Mouse (Mus musculus): ENCODE measurements around the gene Capza1.
"Not testable (repeated sequence)": the region's sequence is repeated elsewhere in the genome, so short reads cannot be mapped to it uniquely, and the experiment has no call there.

The Capza1 gene

DNA sequence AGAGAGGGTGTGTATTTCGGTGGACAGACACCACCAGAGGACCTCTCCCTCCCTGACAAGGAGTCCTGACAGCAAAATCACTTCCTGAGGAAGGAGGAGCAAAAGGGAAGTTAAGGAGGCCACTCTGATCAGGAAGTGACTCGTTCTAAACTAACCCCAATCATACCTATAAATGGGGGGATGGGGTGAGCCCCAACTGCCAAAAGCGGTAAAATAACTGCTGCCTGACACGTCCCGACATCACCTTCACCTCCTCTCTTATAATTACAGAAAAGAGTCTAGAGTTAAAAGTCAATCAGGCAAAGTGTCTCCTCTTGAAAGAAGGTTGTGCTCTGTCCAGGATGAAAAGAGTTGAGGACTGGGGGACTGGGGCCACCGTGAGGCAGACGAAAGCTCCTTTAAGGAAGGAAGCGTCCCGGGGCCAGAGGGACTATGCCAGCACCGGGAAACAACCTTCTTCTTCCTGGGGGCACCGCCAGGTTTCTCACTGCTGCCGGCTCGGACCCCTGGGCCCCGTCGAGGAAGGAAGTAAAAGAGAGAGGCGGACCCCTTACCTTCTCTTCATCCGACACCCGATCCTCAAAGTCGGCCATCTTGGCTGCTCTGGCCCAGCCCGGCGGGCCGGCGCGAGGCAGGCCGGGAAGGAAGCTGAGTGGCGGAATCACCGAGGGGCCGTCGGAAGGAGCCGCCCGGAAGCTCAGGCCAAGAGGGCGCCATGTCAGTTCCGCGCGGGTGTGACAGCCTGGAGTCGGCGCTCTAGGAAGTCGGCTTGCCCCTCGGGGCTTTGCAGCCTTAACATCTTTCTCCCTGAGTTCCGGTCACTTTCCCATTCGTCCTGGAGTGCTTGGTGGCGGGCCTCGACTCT lies at the start of gene Capza1, which contains the start of gene St7l:
TSS of gene Capza1 (minus strand) at position 720 of the 865 bp plus-strand sequence.
TSS of gene St7l (plus strand) at position 220 of the 865 bp plus-strand sequence.
- peak; percentile 87 for DNase-seq

DNA sequence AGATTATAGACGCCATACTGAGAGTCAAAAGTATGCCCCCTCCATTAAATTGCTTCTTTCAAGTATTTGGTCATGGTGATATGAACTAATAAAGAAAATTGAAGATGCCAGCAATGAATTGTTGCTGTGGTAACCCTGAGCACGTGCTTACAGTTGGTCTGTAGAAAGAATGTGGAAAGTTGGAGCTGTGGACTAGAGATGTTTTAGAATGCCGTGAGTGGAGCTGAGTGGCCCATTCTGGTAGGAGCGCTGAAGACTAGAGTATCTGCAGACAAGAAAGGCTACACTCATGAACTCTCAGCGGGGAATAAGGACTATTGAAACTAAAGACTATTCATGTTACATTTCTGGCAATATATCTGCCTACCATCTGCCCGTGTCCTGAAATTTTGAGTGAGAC lies 44.9 kb upstream of the Capza1 start:
- DNase-seq: no peak

DNA sequence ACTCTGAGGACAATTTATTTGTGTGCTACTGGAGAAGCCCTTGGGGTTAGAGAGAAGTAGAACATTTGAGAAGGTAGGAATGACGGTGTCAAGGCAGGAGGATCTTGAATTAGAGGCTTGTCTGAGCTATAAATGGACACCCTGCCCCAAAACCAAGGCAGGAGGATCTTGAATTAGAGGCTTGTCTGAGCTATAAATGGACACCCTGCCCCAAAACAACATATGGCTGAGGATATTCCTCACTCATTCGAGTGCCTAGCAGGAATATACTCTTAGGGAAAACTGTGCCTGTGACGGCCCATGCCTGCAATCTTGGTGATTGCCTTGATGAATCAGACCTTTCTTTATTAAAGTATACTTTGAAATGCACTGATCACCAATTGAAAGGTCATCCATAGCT lies 41.7 kb upstream of the Capza1 start:
- DNase-seq: no peak

DNA sequence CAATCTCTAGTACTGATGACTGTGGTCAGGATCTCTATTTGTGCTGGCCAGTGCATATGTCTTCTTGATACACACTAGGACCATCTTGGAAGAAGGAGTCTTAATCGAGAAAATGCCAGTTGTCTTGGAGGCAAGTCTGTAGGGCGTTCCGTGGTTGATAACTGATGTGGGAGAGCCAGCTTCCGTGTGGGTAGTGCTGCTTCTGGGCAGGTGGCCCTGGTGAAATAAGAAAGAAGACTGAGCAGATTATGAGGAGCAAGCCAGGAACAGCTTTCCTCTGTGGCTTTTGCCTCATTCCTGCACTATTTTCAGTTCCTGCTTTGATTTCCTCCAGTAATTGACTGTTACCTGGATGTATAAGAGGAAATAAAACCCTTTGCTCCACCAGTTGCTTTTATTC lies 41.1 kb upstream of the Capza1 start:
- DNase-seq: no peak

DNA sequence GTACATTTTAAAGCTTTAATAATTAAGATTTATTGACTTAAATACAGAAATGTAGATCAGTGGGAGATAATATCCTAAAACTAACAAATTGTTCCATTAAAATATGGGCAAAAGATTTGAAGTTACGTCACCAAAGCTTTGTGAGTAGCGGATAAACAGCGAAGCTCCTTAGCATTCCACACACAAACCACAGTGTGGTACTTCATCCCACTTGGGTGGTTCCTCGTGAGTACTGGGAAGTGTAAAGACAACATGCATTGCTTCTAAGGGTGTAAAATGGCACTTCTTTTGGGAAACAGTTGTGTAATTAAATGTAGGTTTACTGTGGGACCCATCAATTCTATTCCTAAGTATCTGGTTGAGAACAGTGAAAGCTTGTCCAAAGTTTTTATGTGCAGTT lies 36.8 kb upstream of the Capza1 start:
- no peak for DNase-seq

DNA sequence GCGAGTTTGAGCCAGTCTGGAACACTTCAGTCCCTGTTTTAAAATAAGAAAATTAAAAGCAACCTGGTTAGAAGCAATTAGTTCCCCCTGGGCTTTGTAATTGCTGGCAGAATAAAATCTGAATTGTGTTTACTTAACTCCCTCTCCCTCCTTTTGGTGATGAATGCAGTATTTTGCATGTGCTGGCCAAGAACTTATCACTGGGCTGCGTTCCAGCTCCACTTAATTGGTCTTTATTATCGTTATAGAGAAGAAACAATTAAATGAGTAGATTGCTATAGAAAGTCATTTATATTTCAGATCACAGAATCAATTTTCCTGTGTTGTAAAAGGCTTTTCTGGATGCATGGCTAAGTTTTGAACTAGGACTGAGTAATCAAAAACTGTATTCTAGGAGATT lies 31.8 kb upstream of the Capza1 start:
- no peak for DNase-seq

DNA sequence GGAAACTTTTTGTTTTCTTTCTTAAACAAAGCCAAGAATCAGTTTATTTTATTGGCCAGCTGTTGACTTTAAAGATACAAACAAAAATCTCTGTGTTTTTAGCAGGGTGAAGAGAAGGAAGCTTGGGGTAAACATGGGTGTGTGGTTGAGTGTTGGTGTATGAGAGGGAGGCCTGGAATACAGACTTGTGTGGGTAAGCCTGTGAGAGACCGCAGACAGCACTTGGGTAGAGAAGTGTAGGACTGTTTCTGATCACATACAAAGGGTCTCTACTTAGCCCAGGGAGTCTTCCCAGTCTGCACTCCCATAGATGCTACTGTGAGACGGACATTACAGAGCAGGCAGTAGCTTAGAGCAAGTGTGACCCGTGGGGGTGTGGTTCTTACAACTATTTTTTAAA lies 24.3 kb upstream of the Capza1 start:
- DNase-seq: no peak

DNA sequence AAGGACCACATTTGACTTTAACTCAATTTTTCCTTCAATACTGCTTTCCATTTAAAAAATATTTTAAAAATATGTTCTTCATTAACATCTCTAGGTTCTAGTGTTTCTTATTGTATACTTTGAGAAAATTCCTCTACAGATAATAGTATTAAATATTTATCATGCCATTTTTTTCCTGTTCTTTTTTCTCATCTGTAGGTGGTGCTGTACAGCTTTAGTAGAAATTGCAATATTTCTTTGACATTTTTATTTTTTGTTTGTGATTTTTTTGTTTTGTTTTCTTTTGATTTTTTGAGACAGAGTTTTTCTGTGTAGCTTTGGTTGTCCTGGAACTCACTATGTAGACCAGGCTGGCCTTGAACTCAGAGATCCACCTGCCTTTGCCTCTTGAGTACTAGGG lies 5.3 kb upstream of the Capza1 start:
- no peak for DNase-seq

DNA sequence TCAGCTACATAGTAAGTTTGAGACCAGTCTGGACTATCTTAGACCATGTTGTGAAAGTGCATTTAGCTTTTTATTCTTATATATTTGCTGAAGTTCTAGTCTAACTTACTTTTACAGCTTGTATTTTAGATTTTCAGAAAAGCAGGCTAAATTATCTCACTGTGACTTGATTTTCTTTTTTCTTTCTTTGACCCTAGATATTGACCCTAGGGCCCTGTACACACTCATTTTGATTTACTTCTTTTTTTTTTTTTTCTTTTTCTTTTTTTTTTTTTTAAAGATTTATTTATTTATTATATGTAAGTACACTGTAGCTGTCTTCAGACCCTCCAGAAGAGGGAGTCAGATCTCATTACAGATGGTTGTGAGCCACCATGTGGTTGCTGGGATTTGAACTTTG lies 2.4 kb upstream of the Capza1 start:
- not testable (repeated sequence) for DNase-seq

DNA sequence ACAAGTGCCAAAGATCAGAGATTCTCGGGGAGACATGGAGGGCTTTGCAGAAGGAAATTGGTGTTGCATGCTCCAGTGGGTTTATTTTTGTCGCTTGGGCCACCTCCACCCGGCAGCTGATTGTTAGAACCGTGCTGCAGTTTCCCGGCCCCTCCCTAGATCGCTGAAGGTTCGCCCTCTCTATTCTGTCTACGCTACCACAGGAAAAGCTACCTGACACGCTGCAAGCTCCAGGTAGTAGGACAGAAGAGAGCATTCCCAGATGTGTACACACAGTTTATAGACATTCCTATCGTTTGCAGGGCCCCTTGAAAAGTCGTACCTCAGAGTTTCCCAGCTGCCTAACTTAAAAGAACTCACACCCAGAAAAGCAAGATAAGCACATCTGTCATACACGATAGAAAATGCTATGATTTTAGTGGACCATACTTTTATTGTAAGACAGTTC lies 1.1 kb upstream of the Capza1 start:
- DNase-seq: no peak

DNA sequence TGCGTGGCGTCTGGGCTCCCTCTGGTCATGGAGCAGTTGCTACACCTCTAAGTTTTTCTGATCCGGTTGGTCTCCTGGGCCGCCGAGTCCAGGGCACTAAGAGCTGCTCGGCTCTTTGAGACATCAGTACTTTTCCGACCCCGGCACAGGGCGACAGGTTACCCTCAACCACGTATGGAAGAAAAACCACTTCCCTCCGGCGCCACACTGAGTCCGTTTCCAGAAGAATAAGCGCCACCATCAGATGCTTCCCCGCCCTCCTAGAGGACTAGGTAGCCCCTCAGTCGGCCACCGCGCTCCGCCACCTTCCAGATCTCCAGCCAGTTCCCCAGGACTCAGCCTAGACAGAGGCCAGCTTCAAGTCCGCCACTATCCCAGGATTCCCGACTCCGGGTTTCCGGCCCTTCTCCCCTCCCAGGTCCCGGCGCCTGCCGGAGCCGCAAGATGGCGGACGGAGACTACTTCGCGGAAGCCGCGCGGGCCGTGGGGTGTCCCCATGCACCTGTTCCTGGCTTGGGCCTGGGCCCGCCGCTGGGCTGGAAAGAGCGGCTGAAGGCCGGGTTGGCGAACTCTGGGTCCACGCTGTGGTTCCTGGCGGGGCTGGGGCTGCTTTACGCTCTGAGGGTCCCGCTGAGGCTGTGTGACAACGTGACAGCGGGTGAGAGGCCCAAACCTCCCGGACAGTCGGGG lies 491 bp upstream of the Capza1 start:
- DNase-seq: peak; percentile 91

DNA sequence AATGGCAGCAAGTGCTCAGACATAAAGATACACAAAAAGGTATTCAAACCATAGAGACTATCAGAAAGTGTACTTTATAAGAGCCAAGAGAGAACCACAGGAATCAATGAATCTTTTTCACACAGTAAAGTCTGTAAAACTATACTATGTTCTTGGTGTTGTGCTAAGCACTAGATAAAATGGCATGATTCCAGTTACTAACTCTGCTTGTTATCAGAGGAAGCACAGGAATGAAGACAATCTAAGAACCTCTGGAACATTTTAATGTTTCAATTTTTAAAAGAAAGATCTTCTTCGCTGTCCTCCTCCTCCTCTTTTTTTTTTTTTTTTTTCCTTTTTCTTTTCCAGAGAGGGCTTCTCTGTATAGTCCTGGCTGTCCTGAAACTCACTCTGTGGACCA lies 5.7 kb downstream of the Capza1 start:
- no peak for DNase-seq

DNA sequence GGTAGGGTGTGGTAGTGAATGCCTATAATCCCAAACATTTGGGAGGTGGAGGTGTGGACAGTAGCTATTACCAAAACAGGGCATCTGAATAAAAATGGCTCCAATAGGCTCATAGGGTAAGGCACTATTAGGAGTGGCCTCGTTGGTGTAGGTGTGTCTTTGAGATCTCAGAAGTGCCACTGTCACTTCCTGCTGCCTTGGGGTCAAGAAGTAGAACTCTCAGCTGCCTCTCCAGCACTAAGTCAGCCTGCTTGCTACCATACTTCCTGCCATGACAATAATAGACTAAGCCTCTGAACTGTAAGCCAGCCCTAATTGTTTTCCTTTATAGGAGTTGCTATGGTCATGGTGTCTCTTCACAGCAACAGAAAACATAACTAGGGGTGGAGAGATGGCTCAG lies 8.2 kb downstream of the Capza1 start:
- DNase-seq: no peak

DNA sequence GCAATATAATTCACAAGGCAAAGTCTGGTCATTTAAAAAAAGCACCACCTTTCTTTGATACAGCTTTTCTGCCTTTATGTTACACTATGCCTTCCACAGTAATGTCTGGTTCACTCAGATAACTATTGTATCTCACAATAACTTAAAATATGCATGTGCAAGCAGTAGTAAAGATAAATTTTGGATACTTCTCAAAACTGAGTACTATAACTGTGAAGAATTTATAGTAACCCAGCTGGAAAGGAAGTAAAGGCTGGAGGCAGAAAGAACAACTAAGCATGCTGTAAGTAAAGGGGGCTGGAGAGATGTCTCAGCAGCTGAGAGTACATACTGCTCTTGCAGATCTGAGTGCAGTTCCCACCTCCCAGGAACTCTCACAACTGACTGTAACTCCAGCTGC lies 9.4 kb downstream of the Capza1 start:
- DNase-seq: no peak

DNA sequence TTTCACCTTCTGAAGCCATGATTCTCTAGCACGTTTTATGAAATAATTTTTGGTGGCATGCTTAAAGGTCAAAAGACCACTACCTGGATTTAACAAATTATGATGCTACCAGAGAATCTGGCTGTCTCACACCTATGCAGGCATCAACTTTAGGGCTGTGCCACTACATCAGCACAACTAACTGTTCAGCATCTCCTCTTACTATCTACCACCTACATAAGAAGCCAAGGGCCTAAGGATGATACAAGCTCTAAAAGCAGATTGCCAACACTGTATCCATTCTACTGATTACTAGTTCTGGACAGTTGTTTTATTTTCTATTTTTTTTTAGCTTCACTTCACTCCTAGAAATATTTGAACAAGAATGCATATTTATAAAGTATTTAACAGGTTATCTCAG lies 9.8 kb downstream of the Capza1 start:
- DNase-seq: no peak

DNA sequence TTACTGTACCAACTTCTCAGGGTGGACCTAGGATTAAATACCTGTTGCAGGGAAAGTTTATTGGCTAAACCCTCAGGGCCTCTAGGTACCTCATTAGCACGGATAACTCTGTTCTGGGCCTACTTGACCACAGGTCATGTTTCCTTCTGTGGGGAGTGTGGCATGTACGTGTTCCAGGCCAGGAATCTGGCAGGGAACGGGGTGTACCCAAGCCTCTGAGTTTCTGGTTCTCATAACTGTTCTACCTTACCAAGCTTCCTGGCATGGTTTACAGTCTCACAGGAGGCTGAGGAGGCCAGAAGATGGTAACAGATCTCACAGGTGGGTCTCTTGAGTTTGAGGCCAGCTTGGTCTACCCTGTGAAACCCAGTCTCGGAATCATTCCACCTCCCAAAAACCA lies 17.7 kb downstream of the Capza1 start:
- DNase-seq: no peak

DNA sequence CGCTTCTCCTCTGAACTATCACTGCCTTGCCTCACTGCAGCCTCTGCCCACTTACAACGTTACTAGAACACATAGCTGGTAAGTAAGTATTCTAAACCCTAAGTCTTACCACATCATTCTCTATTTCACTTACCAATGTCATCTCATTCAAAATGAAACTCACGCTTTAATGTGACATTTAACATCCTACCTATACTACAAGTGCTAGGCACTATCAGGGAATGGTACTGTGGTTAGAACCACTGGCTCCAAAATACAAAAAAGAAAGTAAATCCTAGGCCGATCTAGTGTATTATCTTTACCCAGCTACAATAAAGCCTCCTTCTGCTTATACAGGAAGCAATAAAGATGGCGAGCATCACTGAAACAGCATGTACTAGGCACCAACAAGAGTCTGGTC lies 23.3 kb downstream of the Capza1 start:
- no peak for DNase-seq

DNA sequence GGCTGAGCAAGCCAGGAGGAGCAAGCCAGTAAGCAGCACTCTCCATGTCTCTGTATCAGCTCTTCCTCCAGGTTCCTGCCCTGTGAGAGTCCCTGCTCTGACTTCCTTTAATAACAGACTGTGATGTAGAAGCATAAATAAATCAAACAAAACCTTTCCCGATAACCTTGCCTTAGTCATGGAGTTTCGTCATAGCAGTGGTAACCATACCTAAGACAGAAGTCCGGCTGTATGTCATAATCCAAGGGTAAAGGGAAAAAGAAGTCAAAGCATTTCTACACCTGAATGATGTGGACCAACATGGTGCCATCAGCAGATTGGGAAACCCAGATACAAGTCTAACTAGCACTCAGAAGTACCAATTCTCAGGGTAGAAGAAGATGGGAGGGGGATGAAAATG lies 28.5 kb downstream of the Capza1 start:
- no peak for DNase-seq

DNA sequence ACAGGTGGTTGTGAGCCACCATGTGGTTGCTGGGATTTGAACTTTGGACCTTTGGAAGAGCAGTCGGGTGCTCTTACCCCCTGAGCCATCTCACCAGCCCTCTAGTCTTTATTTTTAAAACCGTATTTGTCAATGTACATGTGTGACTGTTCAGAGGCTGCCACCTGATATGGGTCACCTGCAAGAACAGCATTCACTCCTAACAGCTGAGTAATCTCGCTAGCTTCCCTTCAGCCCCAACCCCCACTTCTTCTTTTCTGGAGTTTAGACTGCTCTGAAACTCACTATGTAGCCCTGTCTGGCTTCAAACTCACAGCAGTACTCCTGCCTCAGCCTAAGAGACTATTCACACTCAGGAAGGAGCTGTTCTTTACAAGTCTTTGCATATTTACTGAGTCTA lies 41.9 kb downstream of the Capza1 start:
- no peak for DNase-seq

DNA sequence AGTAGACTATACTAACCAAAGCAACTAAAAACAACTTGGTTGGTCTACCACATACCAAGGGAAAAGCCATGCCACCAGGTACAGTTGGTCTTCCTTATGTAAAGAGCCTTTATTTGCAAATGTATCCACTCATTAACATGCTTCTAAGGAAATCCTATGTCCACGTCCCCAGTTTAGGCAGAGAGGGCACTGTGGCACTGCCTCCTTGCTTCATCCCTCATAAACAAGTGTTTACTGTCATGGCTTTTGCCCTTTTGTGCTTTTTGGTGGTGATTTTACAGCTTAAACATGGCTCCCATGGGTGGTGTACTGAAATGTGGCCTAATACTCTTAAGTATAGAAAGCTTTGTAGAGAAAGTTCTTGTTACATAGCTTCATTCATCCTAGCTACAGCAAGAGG lies 43.9 kb downstream of the Capza1 start:
- DNase-seq: no peak

DNA sequence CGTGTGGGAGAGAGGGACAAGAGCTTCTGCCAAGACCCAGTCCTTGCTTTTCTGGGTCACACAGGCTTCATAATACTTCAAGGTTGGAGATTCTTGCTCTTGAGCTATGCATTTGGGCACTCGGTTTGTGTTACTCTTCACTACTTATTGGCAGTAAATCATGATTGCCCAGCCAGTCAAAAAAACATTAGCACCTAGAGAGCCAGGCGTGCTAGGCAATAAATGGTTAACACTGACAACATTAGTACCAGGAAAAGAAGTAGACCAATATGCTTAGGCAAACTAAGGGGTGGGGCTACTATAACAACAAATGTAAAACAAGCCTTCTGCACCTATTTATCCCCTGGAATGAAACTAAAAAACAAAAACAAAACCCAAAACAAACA lies 45.6 kb downstream of the Capza1 start:
- no peak for DNase-seq

DNA sequence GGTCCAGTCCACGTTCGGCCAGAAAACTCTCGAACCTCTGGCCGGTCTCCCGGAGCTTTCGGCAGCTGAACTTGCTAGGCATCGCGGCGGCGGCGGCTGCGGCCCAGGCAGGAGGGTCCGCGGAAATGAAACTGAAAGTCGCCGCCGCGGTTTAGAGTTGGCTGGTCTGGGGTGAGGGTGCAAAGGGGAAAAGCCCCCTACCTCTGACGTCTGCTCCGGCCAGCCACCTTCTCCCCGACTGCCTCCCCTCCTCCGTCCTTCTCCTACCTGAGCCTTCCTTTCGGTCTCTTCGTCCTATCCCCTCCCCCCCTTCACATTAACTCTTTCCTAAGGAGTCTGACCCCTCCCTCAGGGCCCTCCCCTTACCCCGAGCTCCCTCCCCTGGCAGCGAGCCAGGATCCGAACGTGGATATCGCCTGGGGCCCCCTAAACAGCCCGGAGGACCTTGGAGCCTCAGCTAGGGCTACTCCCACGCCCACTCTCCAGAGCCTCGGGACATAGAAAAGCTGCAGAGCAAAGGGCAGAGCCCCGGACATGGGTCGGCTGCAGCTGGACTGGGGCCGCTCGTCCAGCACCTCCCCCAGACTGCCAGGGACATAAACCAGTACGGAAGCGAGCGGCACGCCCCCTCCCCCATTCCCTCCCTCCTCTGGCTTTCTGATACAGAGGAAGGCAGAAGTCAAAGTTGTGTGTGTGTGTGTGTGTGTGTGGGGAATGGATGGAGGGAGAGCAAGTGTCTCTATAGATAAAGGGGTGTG lies 46.1 kb downstream of the Capza1 start, which contains the start of gene Mov10:
TSS of gene Mov10 (minus strand) at position 573 of the 758 bp plus-strand sequence.
- DNase-seq: peak; percentile 24

DNA sequence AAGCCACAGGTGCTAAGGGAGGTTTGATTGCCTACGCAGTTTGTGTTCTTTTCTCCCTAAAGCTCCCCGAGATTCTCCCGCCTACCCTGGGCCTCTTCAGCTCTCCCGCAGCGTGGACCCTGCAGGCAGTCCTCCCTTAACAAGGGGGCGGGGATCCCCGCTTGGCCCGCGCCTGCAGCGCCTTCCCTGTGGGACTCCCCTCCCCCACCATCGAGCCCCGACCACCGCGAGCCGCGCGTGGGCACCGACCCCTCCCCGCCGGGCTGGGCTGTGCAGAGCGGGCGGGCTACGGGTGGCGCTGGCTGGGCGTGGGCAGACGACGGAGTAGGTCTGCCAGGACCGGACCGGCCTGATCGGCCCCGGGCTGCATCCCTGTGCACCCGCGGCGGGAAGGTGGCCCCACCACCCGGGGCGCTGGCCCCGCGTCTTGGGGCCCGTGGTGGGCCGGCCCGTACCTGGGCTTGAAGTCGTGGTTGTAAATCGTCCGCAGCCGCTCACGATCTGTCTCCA lies 46.8 kb downstream of the Capza1 start:
- DNase-seq: no peak
